Mouse (Mus musculus): Measurements from ENCODE around the gene Cwc22. TPM values are rescaled to one million over a fixed set of nuclear protein-coding genes. Genes with fewer than 3 reads are reported as not detected.

Gene Cwc22
- polyA plus RNA-seq, 1 experiment from 2014 or later = 18.8 TPM

- Histone ChIP-seq H3K9me3 (ENCODE audit: control insufficient read depth, low read length) (no peaks in the 10 kb centered on the region; the same call in 1 of the 2 replicates), H3K4me2 (ENCODE audit: low read length) (no peak overlapping the region), H3K36me3 (ENCODE audit: control insufficient read depth, insufficient read depth, low read length) (no peaks in the 10 kb centered on the region), H3K27me3 (ENCODE audit: control insufficient read depth, insufficient read depth, low read length) (no peaks in the 10 kb centered on the region), H3K27ac (replicated peaks in 1 of 2; ENCODE audit: control insufficient read depth in 1 of 2, insufficient read depth in 1 of 2, low read depth in 2 of 2, low read length in 2 of 2) (no peak overlapping the region), H3K9ac (ENCODE audit: low read length) (no peak overlapping the region), H3K4me1 (ENCODE audit: control insufficient read depth in 2 of 2, insufficient read depth in 2 of 2, low read length in 2 of 2) (no peaks in the 10 kb centered on the region), H3K4me3 (ENCODE audit: control insufficient read depth in 1 of 2, insufficient read depth in 1 of 2, low read depth in 1 of 2, low read length in 2 of 2) (no peak overlapping the region)
- ATAC-seq (ENCODE audit: insufficient number of reproducible peaks, insufficient read depth, low FRiP score, low read depth) = no peak
- WGBS = 92% methylated on average over 3 of the region's 3 CpGs
Observed at GRCm38 (mm10) chr2:77962450-77963193, 16.4 kb upstream of the Cwc22 start.

GRCm38 (mm10) chr2:77961256-77961655 lies 15.1 kb upstream of the Cwc22 start:
- Histone ChIP-seq H3K9me3 (ENCODE audit: control insufficient read depth, low read length) (no peaks in the 10 kb centered on the region; the same call in 1 of the 2 replicates), H3K4me2 (ENCODE audit: low read length) (no peak overlapping the region), H3K36me3 (ENCODE audit: control insufficient read depth, insufficient read depth, low read length) (no peaks in the 10 kb centered on the region), H3K9ac (ENCODE audit: low read length) (no peak overlapping the region), H3K27ac (replicated peaks in 1 of 2; ENCODE audit: control insufficient read depth in 1 of 2, insufficient read depth in 1 of 2, low read depth in 2 of 2, low read length in 2 of 2) (no peak overlapping the region), H3K27me3 (ENCODE audit: control insufficient read depth, insufficient read depth, low read length) (no peaks in the 10 kb centered on the region), H3K4me3 (ENCODE audit: control insufficient read depth in 1 of 2, insufficient read depth in 1 of 2, low read depth in 1 of 2, low read length in 2 of 2) (no peak overlapping the region), H3K4me1 (ENCODE audit: control insufficient read depth in 2 of 2, insufficient read depth in 2 of 2, low read length in 2 of 2) (no peaks in the 10 kb centered on the region)
- WGBS = 68% methylated on average over 1 of the region's 1 CpGs
- no peak for ATAC-seq (ENCODE audit: insufficient number of reproducible peaks, insufficient read depth, low FRiP score, low read depth)

- Histone ChIP-seq H3K27me3 (ENCODE audit: control insufficient read depth, insufficient read depth, low read length) (no peaks in the 10 kb centered on the region), H3K4me2 (ENCODE audit: low read length) (no peak overlapping the region), H3K9ac (ENCODE audit: low read length) (no peak overlapping the region), H3K4me1 (ENCODE audit: control insufficient read depth in 2 of 2, insufficient read depth in 2 of 2, low read length in 2 of 2) (no peaks in the 10 kb centered on the region), H3K9me3 (ENCODE audit: control insufficient read depth, low read length) (no peaks in the 10 kb centered on the region; the same call in 1 of the 2 replicates), H3K36me3 (ENCODE audit: control insufficient read depth, insufficient read depth, low read length) (no peaks in the 10 kb centered on the region), H3K27ac (replicated peaks in 1 of 2; ENCODE audit: control insufficient read depth in 1 of 2, insufficient read depth in 1 of 2, low read depth in 2 of 2, low read length in 2 of 2) (no peak overlapping the region), H3K4me3 (ENCODE audit: control insufficient read depth in 1 of 2, insufficient read depth in 1 of 2, low read depth in 1 of 2, low read length in 2 of 2) (no peak overlapping the region)
- ATAC-seq (ENCODE audit: insufficient number of reproducible peaks, insufficient read depth, low FRiP score, low read depth) = no peak
- 65% methylated on average over 3 of the region's 3 CpGs for WGBS
Observed at GRCm38 (mm10) chr2:77960711-77961110, 14.5 kb upstream of the Cwc22 start.

- no peaks in the 10 kb centered on the region; the same call in 1 of the 2 replicates for H3K9me3 ChIP-seq (ENCODE audit: control insufficient read depth, low read length)
- no peak overlapping the region for H3K27ac ChIP-seq (replicated peaks in 1 of 2; ENCODE audit: control insufficient read depth in 1 of 2, insufficient read depth in 1 of 2, low read depth in 2 of 2, low read length in 2 of 2)
- no peak overlapping the region for H3K4me2 ChIP-seq (ENCODE audit: low read length)
- no peaks in the 10 kb centered on the region for H3K4me1 ChIP-seq (ENCODE audit: control insufficient read depth in 2 of 2, insufficient read depth in 2 of 2, low read length in 2 of 2)
- no peak overlapping the region for H3K4me3 ChIP-seq (ENCODE audit: control insufficient read depth in 1 of 2, insufficient read depth in 1 of 2, low read depth in 1 of 2, low read length in 2 of 2)
- H3K9ac ChIP-seq (ENCODE audit: low read length) = no peak overlapping the region
- 80% methylated on average over 1 of the region's 1 CpGs for WGBS
- ATAC-seq (ENCODE audit: insufficient number of reproducible peaks, insufficient read depth, low FRiP score, low read depth) = no peak
- no peaks in the 10 kb centered on the region for H3K27me3 ChIP-seq (ENCODE audit: control insufficient read depth, insufficient read depth, low read length)
- H3K36me3 ChIP-seq (ENCODE audit: control insufficient read depth, insufficient read depth, low read length) = no peaks in the 10 kb centered on the region
Observed at GRCm38 (mm10) chr2:77959341-77959740, 13.2 kb upstream of the Cwc22 start.

- Histone ChIP-seq H3K36me3 (ENCODE audit: control insufficient read depth, insufficient read depth, low read length) (no peaks in the 10 kb centered on the region), H3K4me2 (ENCODE audit: low read length) (no peak overlapping the region), H3K9me3 (ENCODE audit: control insufficient read depth, low read length) (no peaks in the 10 kb centered on the region), H3K27me3 (ENCODE audit: control insufficient read depth, insufficient read depth, low read length) (no peaks in the 10 kb centered on the region), H3K9ac (ENCODE audit: low read length) (no peak overlapping the region), H3K4me1 (ENCODE audit: control insufficient read depth in 2 of 2, insufficient read depth in 2 of 2, low read length in 2 of 2) (no peaks in the 10 kb centered on the region), H3K4me3 (ENCODE audit: control insufficient read depth in 1 of 2, insufficient read depth in 1 of 2, low read depth in 1 of 2, low read length in 2 of 2) (no peak overlapping the region), H3K27ac (replicated peaks in 1 of 2; ENCODE audit: control insufficient read depth in 1 of 2, insufficient read depth in 1 of 2, low read depth in 2 of 2, low read length in 2 of 2) (no peak overlapping the region)
- 78% methylated on average over 6 of the region's 6 CpGs for WGBS
- ATAC-seq (ENCODE audit: insufficient number of reproducible peaks, insufficient read depth, low FRiP score, low read depth) = no peak
Observed at GRCm38 (mm10) chr2:77951415-77951913, 5.3 kb upstream of the Cwc22 start.

- no peak for ATAC-seq (ENCODE audit: insufficient number of reproducible peaks, insufficient read depth, low FRiP score, low read depth)
- H3K4me3 ChIP-seq (ENCODE audit: control insufficient read depth in 1 of 2, insufficient read depth in 1 of 2, low read depth in 1 of 2, low read length in 2 of 2) = no peak overlapping the region
- H3K9ac ChIP-seq (ENCODE audit: low read length) = no peak overlapping the region
- H3K27ac ChIP-seq (replicated peaks in 1 of 2; ENCODE audit: control insufficient read depth in 1 of 2, insufficient read depth in 1 of 2, low read depth in 2 of 2, low read length in 2 of 2) = no peak overlapping the region
- no peaks in the 10 kb centered on the region for H3K27me3 ChIP-seq (ENCODE audit: control insufficient read depth, insufficient read depth, low read length)
- peaks cover 0 to 3% of the 10 kb centered on the region in 2 experiments; a peak in 2 of 4 replicates for H3K4me1 ChIP-seq (ENCODE audit: control insufficient read depth in 2 of 2, insufficient read depth in 2 of 2, low read length in 2 of 2)
- no peaks in the 10 kb centered on the region for H3K9me3 ChIP-seq (ENCODE audit: control insufficient read depth, low read length)
- WGBS = 27% methylated on average over 1 of the region's 1 CpGs
- no peaks in the 10 kb centered on the region for H3K36me3 ChIP-seq (ENCODE audit: control insufficient read depth, insufficient read depth, low read length)
- H3K4me2 ChIP-seq (ENCODE audit: low read length) = no peak overlapping the region
Observed at GRCm38 (mm10) chr2:77950111-77950510, 3.9 kb upstream of the Cwc22 start.

GRCm38 (mm10) chr2:77949521-77949920 lies 3.3 kb upstream of the Cwc22 start:
- Histone ChIP-seq H3K27me3 (ENCODE audit: control insufficient read depth, insufficient read depth, low read length) (no peaks in the 10 kb centered on the region), H3K9me3 (ENCODE audit: control insufficient read depth, low read length) (no peaks in the 10 kb centered on the region), H3K4me1 (ENCODE audit: control insufficient read depth in 2 of 2, insufficient read depth in 2 of 2, low read length in 2 of 2) (peaks cover 0 to 7% of the 10 kb centered on the region in 2 experiments; a peak in 2 of 4 replicates), H3K9ac (ENCODE audit: low read length) (no peak overlapping the region), H3K4me3 (ENCODE audit: control insufficient read depth in 1 of 2, insufficient read depth in 1 of 2, low read depth in 1 of 2, low read length in 2 of 2) (no peak overlapping the region), H3K27ac (replicated peaks in 1 of 2; ENCODE audit: control insufficient read depth in 1 of 2, insufficient read depth in 1 of 2, low read depth in 2 of 2, low read length in 2 of 2) (no peak overlapping the region), H3K36me3 (ENCODE audit: control insufficient read depth, insufficient read depth, low read length) (no peaks in the 10 kb centered on the region), H3K4me2 (ENCODE audit: low read length) (no peak overlapping the region)
- WGBS = 63% methylated on average over 1 of the region's 1 CpGs
- no peak for ATAC-seq (ENCODE audit: insufficient number of reproducible peaks, insufficient read depth, low FRiP score, low read depth)

Measured in heart, embryonic 14.5 days (tissue).